Mouse (Mus musculus): ENCODE measurements around the gene Chp2. TPM values are rescaled to one million over a fixed set of nuclear protein-coding genes. Genes with fewer than 3 reads are reported as not detected.

Gene Chp2
- polyA plus RNA-seq, 1 experiment from 2014 or later: 0.22 TPM

Other genes with a start within 250 kb of the Chp2 start
- 20.7 and 21.9 TPM in 2 replicates for gene Cog7, start 237.8 kb upstream of the Chp2 start, polyA plus RNA-seq (2016; fragmentation: Nextera tagmentation; extraction: Ambion mirVana)
- gene Gga2, start 198.3 kb upstream of the Chp2 start, polyA plus RNA-seq (2016; fragmentation: Nextera tagmentation; extraction: Ambion mirVana): 74.8 and 76.5 TPM in 2 replicates
- gene Ubfd1, start 152.3 kb upstream of the Chp2 start, polyA plus RNA-seq (2016; fragmentation: Nextera tagmentation; extraction: Ambion mirVana): 88.6 and 95.0 TPM in 2 replicates
- 15.2 and 15.7 TPM in 2 replicates for gene Ears2, start 152.2 kb upstream of the Chp2 start, polyA plus RNA-seq (2016; fragmentation: Nextera tagmentation; extraction: Ambion mirVana)
- gene Ndufab1, start 117.6 kb upstream of the Chp2 start, polyA plus RNA-seq (2016; fragmentation: Nextera tagmentation; extraction: Ambion mirVana): 567 and 632 TPM in 2 replicates
- 19.1 and 20.5 TPM in 2 replicates for gene Palb2, start 86.5 kb upstream of the Chp2 start, polyA plus RNA-seq (2016; fragmentation: Nextera tagmentation; extraction: Ambion mirVana)
- 129 and 133 TPM in 2 replicates for gene Dctn5, start 86.5 kb upstream of the Chp2 start, polyA plus RNA-seq (2016; fragmentation: Nextera tagmentation; extraction: Ambion mirVana)
- gene Plk1, start 60.1 kb upstream of the Chp2 start, polyA plus RNA-seq (2016; fragmentation: Nextera tagmentation; extraction: Ambion mirVana): 124 and 133 TPM in 2 replicates
- gene Ern2, start 33.3 kb upstream of the Chp2 start, polyA plus RNA-seq (2016; fragmentation: Nextera tagmentation; extraction: Ambion mirVana): 0.29 and 0.32 TPM in 2 replicates
- 24.2 and 25.3 TPM in 2 replicates for gene Prkcb, start 69.3 kb downstream of the Chp2 start, polyA plus RNA-seq (2016; fragmentation: Nextera tagmentation; extraction: Ambion mirVana)